Mouse (Mus musculus): ENCODE data around the gene Cavin4. TPM values are rescaled to one million over a fixed set of nuclear protein-coding genes. Genes with fewer than 3 reads are reported as not detected.

The Cavin4 gene
- polyA plus RNA-seq, 1 experiment from 2014 or later: 0.25 TPM

Other genes with a start within 250 kb of the Cavin4 start
- gene Tex10, start 190.1 kb upstream of the Cavin4 start, polyA plus RNA-seq (2015; fragmentation: Nextera tagmentation; extraction: Ambion mirVana): 44.0 and 46.6 TPM in 2 replicates
- 3.6 and 4.8 TPM in 2 replicates for gene Msantd3, start 123.6 kb upstream of the Cavin4 start, polyA plus RNA-seq (2015; fragmentation: Nextera tagmentation; extraction: Ambion mirVana)
- gene Tmeff1, start 78.3 kb upstream of the Cavin4 start, polyA plus RNA-seq (2015; fragmentation: Nextera tagmentation; extraction: Ambion mirVana): 4.0 and 4.5 TPM in 2 replicates